Mouse (Mus musculus): Measurements from ENCODE around the gene Pacs2. TPM values are rescaled to one million over a fixed set of nuclear protein-coding genes. Genes with fewer than 3 reads are reported as not detected.

The Pacs2 gene
- total RNA-seq, 4 experiments from 2014 or later: 90.4 to 105 (median 97.5) TPM

DNA sequence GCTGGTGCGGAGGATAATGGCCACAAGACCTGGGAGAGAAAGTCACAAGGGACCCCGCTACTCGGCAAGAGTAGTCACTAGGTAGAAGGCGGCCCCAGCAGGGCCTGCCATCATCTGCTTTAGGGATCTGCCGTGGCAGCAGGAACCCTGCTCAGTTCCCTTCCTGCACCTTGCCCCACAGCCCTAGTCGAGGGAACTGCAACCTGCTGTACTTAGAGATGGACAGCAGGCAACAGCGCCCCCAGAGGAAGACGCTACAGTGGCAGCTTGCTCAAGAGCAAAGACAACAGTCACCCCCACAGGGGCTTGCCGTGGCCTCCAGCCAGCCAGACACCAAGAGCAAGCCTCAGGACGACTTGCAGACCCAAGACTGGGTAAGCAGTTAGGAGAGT is 60.8 kb downstream of the Pacs2 start:
- DNase-seq (ENCODE audit: low spot score in 2 of 2): peak; percentile 73 to 78

GRCm38 (mm10) chr12:113075486-113075885 is 61.2 kb downstream of the Pacs2 start:
- DNase-seq (ENCODE audit: low spot score in 2 of 2): no peak

DNA sequence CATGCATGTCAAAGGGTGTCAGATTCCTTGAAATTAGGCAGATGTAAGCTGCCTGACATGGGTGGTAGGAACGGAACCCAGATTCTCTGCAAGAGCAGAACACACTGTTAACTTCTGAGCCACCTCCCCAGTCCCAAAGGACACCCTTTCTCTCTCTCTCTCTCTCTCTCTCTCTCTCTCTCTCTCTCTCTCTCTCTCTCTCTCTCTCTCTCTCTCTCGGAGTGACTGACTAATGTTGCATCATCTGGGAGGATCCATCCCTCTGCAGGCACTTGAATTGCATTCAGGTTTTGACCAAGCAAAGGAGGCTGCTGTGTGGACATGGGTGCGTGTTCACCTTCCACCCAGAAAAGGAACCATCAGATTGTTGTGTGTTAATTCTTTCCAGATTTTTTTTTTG is 73.0 kb downstream of the Pacs2 start:
- DNase-seq (ENCODE audit: low spot score in 2 of 2): no peak

- no peak for DNase-seq (ENCODE audit: low spot score in 2 of 2)
Measured at GRCm38 (mm10) chr12:113088026-113088425, 73.7 kb downstream of the Pacs2 start.

DNA sequence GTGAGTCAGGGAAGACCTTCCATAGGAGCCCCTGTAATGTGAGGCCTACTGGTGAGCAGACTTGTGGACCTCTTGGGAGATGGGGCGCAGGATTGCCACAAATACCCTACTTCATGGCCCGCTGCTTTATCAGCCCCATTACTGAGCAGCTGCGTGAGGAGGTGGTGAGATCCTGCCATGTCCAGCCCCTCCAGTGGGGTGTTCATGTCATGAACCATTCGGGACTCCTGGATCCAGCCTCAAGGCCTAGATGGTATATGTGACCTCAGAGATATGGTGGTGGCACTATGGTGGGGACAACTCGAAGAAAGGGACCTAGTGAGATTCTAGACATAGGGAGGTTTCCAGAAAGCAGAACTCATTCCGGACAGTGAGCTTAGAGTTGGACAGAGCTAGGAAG is 74.8 kb downstream of the Pacs2 start:
- no peak for DNase-seq (ENCODE audit: low spot score in 2 of 2)

DNA sequence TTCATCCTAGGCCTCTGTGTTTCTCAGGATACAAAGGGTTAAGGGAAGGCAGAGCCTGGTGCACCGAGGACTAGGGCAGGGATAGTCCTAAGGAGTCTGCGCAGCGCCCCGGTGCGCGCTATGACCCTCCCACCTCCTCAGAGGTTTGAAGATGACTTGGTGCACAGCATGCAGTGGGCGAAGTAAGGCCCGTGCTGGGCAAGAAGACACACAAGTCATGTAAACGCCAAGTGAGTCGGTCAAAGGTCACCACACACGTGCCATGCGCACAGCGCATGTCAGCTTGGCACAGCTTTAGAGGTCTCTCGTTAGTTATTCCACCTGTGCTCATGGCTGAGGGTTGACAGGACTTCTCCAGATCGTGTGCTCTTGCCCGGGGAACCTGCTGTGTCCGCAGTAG is 75.7 kb downstream of the Pacs2 start:
- DNase-seq (ENCODE audit: low spot score in 2 of 2): no peak

DNA sequence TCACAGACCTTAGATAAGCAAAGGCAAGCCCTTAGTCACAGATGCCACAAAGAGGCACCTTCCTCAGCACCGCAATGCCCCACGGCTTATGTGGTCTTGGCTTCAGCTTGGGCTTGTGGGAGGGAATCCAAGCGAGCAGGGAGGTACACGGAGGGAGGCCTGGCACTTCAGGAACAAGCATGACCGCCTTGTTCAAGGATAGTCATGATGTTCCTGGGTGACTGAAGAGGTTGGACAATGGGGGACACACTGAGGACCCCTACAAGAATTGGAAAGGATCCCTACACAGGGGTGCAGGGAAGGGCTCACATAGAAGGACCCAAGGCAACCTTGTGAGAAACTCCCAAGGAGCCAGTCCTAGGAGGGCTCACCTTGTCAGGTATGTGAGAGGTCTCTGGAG is 82.7 kb downstream of the Pacs2 start:
- DNase-seq (ENCODE audit: low spot score in 2 of 2): no peak

- DNase-seq (ENCODE audit: low spot score in 2 of 2): no peak
Measured at GRCm38 (mm10) chr12:113097749-113098281, 83.5 kb downstream of the Pacs2 start, which contains the start of gene Mta1. Gene Mta1 (plus strand): TSS chr12:113098278.

- no peak for DNase-seq (ENCODE audit: low spot score in 2 of 2)
Measured at GRCm38 (mm10) chr12:113098530-113099151, 84.3 kb downstream of the Pacs2 start.

GRCm38 (mm10) chr12:113099470-113100237 is 85.3 kb downstream of the Pacs2 start:
- no peak for DNase-seq (ENCODE audit: low spot score in 2 of 2)

GRCm38 (mm10) chr12:113100448-113101076 is 86.3 kb downstream of the Pacs2 start:
- DNase-seq (ENCODE audit: low spot score in 2 of 2): no peak

GRCm38 (mm10) chr12:113101251-113101960 is 87.1 kb downstream of the Pacs2 start:
- no peak for DNase-seq (ENCODE audit: low spot score in 2 of 2)

- DNase-seq (ENCODE audit: low spot score in 2 of 2): no peak
Measured at GRCm38 (mm10) chr12:113102461-113102860, 88.2 kb downstream of the Pacs2 start.

GRCm38 (mm10) chr12:113103846-113104451 is 89.6 kb downstream of the Pacs2 start:
- DNase-seq (ENCODE audit: low spot score in 2 of 2): no peak

DNA sequence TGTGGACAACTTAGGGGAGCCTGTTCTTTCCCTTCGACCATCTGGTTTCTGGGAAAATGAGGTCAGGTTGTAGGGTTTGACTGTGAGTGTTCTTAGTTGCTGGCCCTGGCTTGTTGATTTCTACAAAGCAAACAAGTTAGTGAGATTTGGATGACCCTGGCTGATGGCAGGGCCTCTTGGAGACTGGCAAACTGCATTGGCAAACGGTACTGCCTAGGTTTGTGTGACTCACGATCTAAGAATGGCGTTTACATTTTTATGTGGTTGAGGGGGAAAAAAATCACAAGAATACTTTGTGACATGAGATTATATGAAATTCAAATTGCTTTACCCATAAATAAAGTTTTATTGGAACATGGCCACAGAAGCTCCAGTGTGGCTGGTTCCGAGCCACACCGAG is 92.1 kb downstream of the Pacs2 start:
- DNase-seq (ENCODE audit: low spot score in 2 of 2): no peak

DNA sequence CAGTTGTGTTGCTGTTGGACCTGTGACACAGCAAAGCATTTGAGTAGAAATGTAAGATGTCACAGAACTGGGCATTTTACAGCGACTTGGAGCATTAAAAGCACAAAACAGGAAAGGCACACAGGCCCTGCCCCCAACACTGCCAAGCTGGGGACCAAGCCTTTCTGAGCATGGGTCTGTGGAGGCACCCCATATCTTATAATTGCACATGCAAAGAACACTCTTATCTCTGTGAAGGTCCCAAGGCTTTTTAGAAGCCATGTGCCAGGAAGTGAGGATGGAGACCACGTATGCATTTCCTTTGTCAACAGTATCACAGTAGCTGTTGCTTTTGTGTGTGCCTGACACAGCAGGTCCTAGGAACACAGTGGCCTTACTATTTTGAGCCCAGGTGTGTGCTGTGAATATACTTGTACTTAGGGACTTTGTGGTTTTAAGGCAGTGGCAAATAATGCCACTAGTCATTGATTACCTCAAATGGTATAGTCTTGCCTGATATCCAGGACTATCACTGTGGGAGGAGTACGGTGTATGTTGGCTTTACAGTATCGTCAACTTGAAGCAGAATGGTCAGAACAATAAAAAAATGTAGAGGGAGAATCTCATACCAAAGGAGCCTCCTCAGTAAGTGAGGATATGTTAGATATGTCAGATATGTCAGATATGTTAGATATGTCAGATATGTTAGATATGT is 93.3 kb downstream of the Pacs2 start:
- DNase-seq (ENCODE audit: low spot score in 2 of 2): no peak

DNA sequence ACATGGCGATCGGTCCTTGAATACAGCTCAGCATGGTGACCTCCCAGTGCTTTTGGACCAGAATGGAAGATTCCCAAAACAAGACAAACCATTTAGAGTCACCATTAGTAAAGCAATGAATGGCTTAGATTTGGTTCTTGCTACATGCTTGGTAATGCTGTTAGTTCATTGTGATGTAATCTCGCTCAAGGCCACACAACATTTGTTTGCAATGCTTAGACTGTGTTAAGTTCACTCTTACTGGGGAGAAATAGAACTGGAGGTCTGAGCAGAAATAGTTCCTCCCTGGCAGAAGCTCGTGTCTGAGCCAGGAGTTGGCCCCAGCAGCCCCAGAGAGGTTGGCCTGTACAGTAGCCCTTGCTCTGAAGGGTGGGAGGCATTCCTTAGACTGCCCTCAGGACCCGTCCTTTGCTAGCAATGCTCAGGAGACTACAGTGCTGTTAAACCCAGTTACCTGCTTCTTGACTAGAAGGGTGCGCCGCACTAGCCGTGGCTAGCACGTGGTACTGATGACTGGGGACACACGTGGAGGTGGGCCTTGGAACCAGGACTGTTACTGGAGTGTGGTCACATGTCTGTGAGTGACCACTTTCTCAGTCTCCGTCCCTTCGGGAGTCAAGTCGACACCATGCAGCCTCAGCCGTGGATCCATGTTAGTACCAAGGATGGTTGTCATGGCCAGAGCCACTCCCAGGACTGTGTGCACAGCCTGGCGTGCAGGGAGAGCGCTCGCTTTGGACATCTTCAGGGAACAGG is 94.4 kb downstream of the Pacs2 start:
- no peak for DNase-seq (ENCODE audit: low spot score in 2 of 2)

DNA sequence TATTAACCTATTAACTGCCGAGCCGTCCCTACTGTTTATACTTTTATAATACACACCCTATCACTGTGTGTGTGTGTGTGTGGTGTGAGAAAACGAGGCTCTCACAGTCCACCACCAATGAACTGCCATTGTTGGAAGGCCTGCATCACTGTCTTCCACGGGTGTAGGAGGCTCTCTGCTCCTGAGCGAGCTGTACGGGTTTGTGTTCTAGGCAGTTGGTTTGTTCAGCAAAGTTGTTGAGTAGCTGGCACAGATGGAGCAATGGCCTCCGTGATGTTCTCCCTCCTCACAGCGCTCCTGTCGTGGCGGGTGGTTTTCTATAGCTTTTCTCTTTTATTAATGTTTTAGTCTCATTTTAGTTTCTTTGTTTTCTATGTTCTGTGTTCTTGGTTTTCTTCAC is 95.5 kb downstream of the Pacs2 start:
- DNase-seq (ENCODE audit: low spot score in 2 of 2): no peak

- DNase-seq (ENCODE audit: low spot score in 2 of 2): no peak
Measured at GRCm38 (mm10) chr12:113114141-113114540, 99.8 kb downstream of the Pacs2 start.

All from left cerebral cortex, adult 8-10 months (tissue).